Mouse (Mus musculus) spleen, adult 2 months (tissue): ENCODE measurements around the gene Maml2. TPM values are rescaled to one million over a fixed set of nuclear protein-coding genes. Genes with fewer than 3 reads are reported as not detected.

Experiments
- DNase-seq, 2 experiments: peaks; one replicate each; pipeline versions ENCODE4 v3.0.0 to v3.0.0-alpha.2; 2012 to 2021; ENCODE audit warnings: low spot score in 2 of 2, low read depth in 1 of 2
- H3K27ac ChIP-seq: fragments of 200-500 bp; 2 replicates; pipeline ENCODE4 v1.5.1; 2012; ENCODE audit warnings: low read length, inconsistent platforms; ENCODE audit not compliant: insufficient read depth
- H3K27me3 ChIP-seq: fragments of 200-500 bp; 2 replicates; pipeline ENCODE4 v1.6.1; 2012; ENCODE audit warnings: mild to moderate bottlenecking, moderate library complexity, low read length, inconsistent platforms; ENCODE audit not compliant: control insufficient read depth, insufficient read depth
- H3K36me3 ChIP-seq: fragments of 200-500 bp; 2 replicates; pipeline ENCODE4 v1.6.1; 2012; ENCODE audit warnings: mild to moderate bottlenecking, low read length, inconsistent platforms; ENCODE audit not compliant: control insufficient read depth, insufficient read depth
- H3K4me1 ChIP-seq: fragments of 200-500 bp; 2 replicates; pipeline ENCODE4 v1.6.1; 2011; ENCODE audit warnings: inconsistent platforms; ENCODE audit not compliant: control insufficient read depth, insufficient read depth, insufficient read length
- H3K4me3 ChIP-seq: fragments of 200-500 bp; 2 replicates; pipeline ENCODE4 v1.5.1; 2011; ENCODE audit warnings: mild to moderate bottlenecking, inconsistent platforms; ENCODE audit not compliant: insufficient read depth, insufficient read length; ENCODE audit errors: extremely low read depth
- CTCF ChIP-seq: fragments of 200-500 bp; IDR thresholded peaks from 2 replicates; pipeline ENCODE4 v1.5.1; 2011; ENCODE audit warnings: mild to moderate bottlenecking, inconsistent platforms; ENCODE audit not compliant: insufficient read depth, insufficient read length, insufficient replicate concordance; ENCODE audit errors: extremely low read depth
- POLR2A ChIP-seq: fragments of 200-500 bp; IDR thresholded peaks from 2 replicates; pipeline ENCODE4 v1.6.1; 2011; ENCODE audit warnings: low read depth, low read length, inconsistent platforms
- WGBS: fragments of 180-500 bp; shearing (Covaris S2); methylation state at CpG from one replicate; pipeline ENCODE4 v1.1.7; 2018; 5-methylcytosine and 5-hydroxymethylcytosine counted together
- polyA plus RNA-seq: library from polyadenylated mRNA; depleted of rRNA; stranded (reverse); fragments of >200 nt; gene quantifications from 2 replicates; pipeline ENCODE4 v1.2.3, GENCODE M21; 2012

Gene Maml2
- polyA plus RNA-seq, 1 experiment: 9.4 TPM

GRCm38 (mm10) chr9:13651828-13652227, 354.1 kb downstream of the Maml2 start:
- Histone ChIP-seq H3K27me3 (no peaks in the 10 kb centered on the region), H3K36me3 (no peaks in the 10 kb centered on the region), H3K4me3 (no peak overlapping the region), H3K27ac (no peak overlapping the region), H3K4me1 (peaks cover 5% of the 10 kb centered on the region; the same call in 1 of the 2 replicates)
- 50% methylated on average over 4 of the region's 4 CpGs for WGBS
- DNase-seq: no peak
- TF ChIP-seq CTCF (no peak), POLR2A (no peak)

DNA sequence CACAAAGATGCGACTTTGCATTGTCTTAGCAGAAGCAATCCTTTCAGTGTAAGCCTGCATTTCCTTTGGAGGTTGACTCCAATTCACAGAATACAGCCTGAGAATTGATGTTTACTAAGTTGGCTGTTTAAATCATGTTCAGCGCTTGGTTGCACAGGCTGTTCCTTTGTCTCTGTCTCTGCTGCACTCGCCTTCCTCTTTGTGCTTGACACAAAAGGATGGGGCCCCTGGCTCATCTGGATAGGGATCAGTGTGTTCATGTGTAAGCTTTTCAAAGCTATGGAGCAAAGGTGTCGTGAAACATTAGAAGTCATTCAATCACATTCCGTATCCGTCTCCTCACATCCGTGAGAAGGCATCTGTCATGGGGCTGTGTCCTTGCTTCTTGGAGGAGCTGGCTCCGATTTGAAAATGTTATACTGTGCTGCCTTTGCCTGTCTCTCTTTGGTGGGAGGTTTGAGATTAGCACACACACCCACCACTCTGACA, 354.7 kb downstream of the Maml2 start:
- TF ChIP-seq CTCF (no peak), POLR2A (no peak)
- DNase-seq: no peak
- WGBS: 87% methylated on average over 8 of the region's 8 CpGs
- no peak overlapping the region for H3K27ac ChIP-seq
- no peaks in the 10 kb centered on the region for H3K27me3 ChIP-seq
- H3K36me3 ChIP-seq: no peaks in the 10 kb centered on the region
- H3K4me3 ChIP-seq: no peak overlapping the region
- peaks cover 5% of the 10 kb centered on the region; the same call in 1 of the 2 replicates for H3K4me1 ChIP-seq

- WGBS: 51% methylated on average over 3 of the region's 3 CpGs
- TF ChIP-seq CTCF (no peak), POLR2A (no peak)
- Histone ChIP-seq H3K4me1 (peaks cover 4% of the 10 kb centered on the region; the same call in 1 of the 2 replicates), H3K4me3 (no peak overlapping the region), H3K27me3 (no peaks in the 10 kb centered on the region), H3K27ac (no peak overlapping the region), H3K36me3 (no peaks in the 10 kb centered on the region)
- DNase-seq: no peak
Measured at GRCm38 (mm10) chr9:13652917-13653316, 355.2 kb downstream of the Maml2 start.

- no peaks in the 10 kb centered on the region for H3K27me3 ChIP-seq
- DNase-seq: no peak
- TF ChIP-seq POLR2A (no peak), CTCF (no peak)
- no peak overlapping the region for H3K4me3 ChIP-seq
- no peak overlapping the region for H3K27ac ChIP-seq
- WGBS: 21% methylated on average over 12 of the region's 12 CpGs
- no peaks in the 10 kb centered on the region; the same call in 1 of the 2 replicates for H3K36me3 ChIP-seq
- H3K4me1 ChIP-seq: peaks cover 6% of the 10 kb centered on the region; the same call in 1 of the 2 replicates
Measured at GRCm38 (mm10) chr9:13661768-13662623, 364.2 kb downstream of the Maml2 start.

- Histone ChIP-seq H3K4me1 (peaks cover 6% of the 10 kb centered on the region; the same call in 1 of the 2 replicates), H3K27me3 (no peaks in the 10 kb centered on the region), H3K4me3 (no peak overlapping the region), H3K36me3 (no peaks in the 10 kb centered on the region; the same call in 1 of the 2 replicates), H3K27ac (no peak overlapping the region)
- DNase-seq: no peak
- WGBS: 91% methylated on average over 2 of the region's 2 CpGs
- no peak for TF ChIP-seq CTCF
- no peak for TF ChIP-seq POLR2A
Measured at GRCm38 (mm10) chr9:13665487-13665969, 367.8 kb downstream of the Maml2 start.

DNA sequence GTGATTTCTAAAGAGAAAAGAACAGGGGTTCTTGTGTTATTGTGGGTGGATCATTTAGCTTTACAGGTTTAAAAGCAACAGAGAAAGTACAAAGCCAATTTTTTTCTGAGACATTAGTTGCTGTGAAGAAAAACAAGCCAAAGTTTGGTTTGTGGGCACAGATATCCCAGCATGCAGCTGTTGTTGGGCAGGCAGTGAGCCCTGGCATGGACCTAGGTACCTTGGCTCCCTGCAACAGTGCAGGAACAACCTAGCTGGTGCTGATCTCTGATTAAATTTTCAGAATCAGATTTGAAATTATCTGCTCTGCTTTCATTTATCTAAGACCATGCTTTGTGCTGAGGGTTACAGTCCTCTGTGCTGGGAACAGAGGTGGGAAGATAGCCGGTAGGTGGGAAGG, 370.2 kb downstream of the Maml2 start:
- TF ChIP-seq POLR2A (no peak), CTCF (no peak)

More for the DNA sequence above, 370.2 kb downstream of the Maml2 start:
- no peak for DNase-seq
- WGBS: 98% methylated on average over 1 of the region's 1 CpGs
- no peaks in the 10 kb centered on the region for H3K27me3 ChIP-seq
- H3K36me3 ChIP-seq: no peaks in the 10 kb centered on the region; the same call in 1 of the 2 replicates
- no peak overlapping the region for H3K27ac ChIP-seq
- H3K4me3 ChIP-seq: no peak overlapping the region
- H3K4me1 ChIP-seq: no peaks in the 10 kb centered on the region
